Comparison of ENCODE assay signal across 15 mouse cellular contexts in the genomic region with DNA sequence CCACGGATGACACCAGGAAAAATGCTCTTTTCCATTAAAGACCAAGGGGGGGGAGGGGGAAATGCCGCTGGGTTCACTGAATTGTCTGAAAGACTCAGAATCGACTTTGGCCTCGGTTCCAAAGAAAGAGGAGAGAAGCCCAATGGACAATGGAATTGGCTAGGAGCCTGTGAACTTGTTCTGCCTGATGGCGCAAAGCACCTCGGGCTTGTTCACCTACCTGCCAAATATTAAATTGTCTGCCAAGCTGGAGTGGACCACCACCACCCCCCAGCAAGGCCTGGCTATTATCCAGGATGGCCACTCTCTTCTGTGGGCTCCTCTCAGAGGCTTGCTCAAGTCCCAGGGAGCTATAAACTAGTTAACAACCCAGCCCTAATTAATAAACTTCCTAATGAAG.
DNase-seq lines count a peak whose midpoint lies in the region; ATAC-seq and TF ChIP-seq lines count a peak whose summit lies in the region.
"Had no signal": no experiment of that assay in that cellular context is flagged by ENCODE, and none has a peak within 500 bp of the region (broad histone marks: within the 10 kb centered on the region; RNA-seq: fewer than 3 reads in every experiment).

No protein-coding gene starts in this region.

- 72% methylated on average over 6 of the region's 6 CpGs for WGBS in kidney, adult 2 months
- WGBS in kidney, embryonic 15.5 days: 89% methylated on average over 6 of the region's 6 CpGs

- no peaks in the 10 kb centered on the region for H3K27me3 ChIP-seq in kidney, adult 2 months (replicated peaks; ENCODE audit: control insufficient read depth, insufficient read depth, low read length)
- H3K27me3 ChIP-seq in kidney, embryonic 15.5 days: no peaks in the 10 kb centered on the region
- H3K27me3 ChIP-seq: heart, embryonic 12.5 days; limb, embryonic 15.5 days had no signal

- no peak overlapping the region for H3K4me2 ChIP-seq in kidney, embryonic 15.5 days
- H3K4me2 ChIP-seq: heart, embryonic 12.5 days; limb, embryonic 15.5 days had no signal

- H3K27ac ChIP-seq in gastrocnemius, adult 2 months: no peak overlapping the region
- H3K27ac ChIP-seq in kidney, adult 2 months (ENCODE audit: insufficient read depth, low read depth, low read length): no peak overlapping the region
- H3K27ac ChIP-seq in kidney, embryonic 15.5 days: no peak overlapping the region
- H3K27ac ChIP-seq: limb, embryonic 15.5 days had no signal

- DNase-seq in gastrocnemius, adult 2 months: no peak
- DNase-seq in gastrocnemius, adult 8-10 months (ENCODE audit: low spot score in 2 of 2): no peak
- DNase-seq in kidney, adult 2 months: peak; percentile 24
- DNase-seq in brain, embryonic 14.5 days (ENCODE audit: low read depth): peak; percentile 77
- DNase-seq in ovary, postnatal 36 days (ENCODE audit: low spot score): peak; percentile 13
- no peak for DNase-seq in urinary bladder, postnatal 14 days (ENCODE audit: low spot score)
- DNase-seq: gastrocnemius, postnatal 25 days; heart, postnatal 36 days; kidney, adult 11 months; kidney, postnatal 36 days; lung, postnatal 10 days; thymus, adult 2 months had no signal

- intact Hi-C loops in gastrocnemius, adult 2 months (cut with DNase I): no loop called here

- no peaks in the 10 kb centered on the region for H3K4me1 ChIP-seq in kidney, adult 2 months (ENCODE audit: control insufficient read depth, insufficient read depth, low read length)
- no peaks in the 10 kb centered on the region for H3K4me1 ChIP-seq in kidney, embryonic 15.5 days
- H3K4me1 ChIP-seq: heart, embryonic 12.5 days; limb, embryonic 15.5 days had no signal

- TF ChIP-seq CTCF in gastrocnemius, adult 2 months (IDR thresholded peaks at IDR 0.05): no peak
- no peak for TF ChIP-seq CTCF in kidney, adult 2 months (conservative IDR thresholded peaks at IDR 0.05; ENCODE audit: insufficient read depth, insufficient read length, low read depth, low read length)
- no peak for TF ChIP-seq CTCF in brain, embryonic 14.5 days (IDR thresholded peaks at IDR 0.05; ENCODE audit: borderline replicate concordance, extremely low read depth, insufficient read depth, insufficient read length)

- TF ChIP-seq POLR2A in kidney, adult 2 months (IDR thresholded peaks at IDR 0.05; ENCODE audit: low read depth, low read length): no peak
- no peak for TF ChIP-seq POLR2A in brain, embryonic 14.5 days (IDR thresholded peaks at IDR 0.05; ENCODE audit: borderline replicate concordance, extremely low read depth, insufficient read depth, insufficient read length, poor library complexity, severe bottlenecking)

- no peak overlapping the region for H3K9ac ChIP-seq in kidney, embryonic 15.5 days
- H3K9ac ChIP-seq: heart, embryonic 12.5 days; limb, embryonic 15.5 days had no signal

- H3K36me3 ChIP-seq in kidney, adult 2 months (ENCODE audit: control insufficient read depth, insufficient read depth, low read length): no peaks in the 10 kb centered on the region
- H3K36me3 ChIP-seq in kidney, embryonic 15.5 days: no peaks in the 10 kb centered on the region
- H3K36me3 ChIP-seq: heart, embryonic 12.5 days; limb, embryonic 15.5 days had no signal

- H3K4me3 ChIP-seq in gastrocnemius, adult 2 months: peak overlapping the region; percentile 34
- no peak overlapping the region for H3K4me3 ChIP-seq in kidney, adult 2 months (ENCODE audit: insufficient read depth, low read depth, low read length)
- no peak overlapping the region for H3K4me3 ChIP-seq in kidney, embryonic 15.5 days (replicated peaks)
- H3K4me3 ChIP-seq: heart, embryonic 12.5 days; limb, embryonic 15.5 days had no signal

- H3K9me3 ChIP-seq in kidney, embryonic 15.5 days (replicated peaks): no peaks in the 10 kb centered on the region
- H3K9me3 ChIP-seq: heart, embryonic 12.5 days; limb, embryonic 15.5 days had no signal

- ATAC-seq in kidney, embryonic 15.5 days (replicated peaks; ENCODE audit: low FRiP score): no peak

Comparison
In these comparisons a context has a peak if more than half of its experiments do, and no peak if none do; other contexts are left out.
1. DNase-seq: peak in kidney, adult 2 months (single experiment), brain, embryonic 14.5 days (single experiment) and ovary, postnatal 36 days (single experiment); none in gastrocnemius, adult 2 months (single experiment), gastrocnemius, adult 8-10 months (0 of 2) and urinary bladder, postnatal 14 days (single experiment).